Mouse (Mus musculus): ENCODE measurements around the gene Tdp1. TPM values are rescaled to one million over a fixed set of nuclear protein-coding genes. Genes with fewer than 3 reads are reported as not detected.
A peak's percentile ranks its signal among the peaks of the same experiment; 100 is the strongest.

Gene Tdp1
- total RNA-seq (2021), result 10 to 100 TPM; 34.9 to 36.4 TPM
- long read RNA-seq, transcript Tdp1-207 (16 exons, 2,036 nt), result major isoform, 15 of 27 reads
- long read RNA-seq, partial matches to known transcripts, result 2 of 27 reads
- long read RNA-seq, other reads (novel, unspliced or antisense), result 7 of 27 reads

- DNase-seq (ENCODE audit: low spot score in 2 of 2), result peak; percentile 87 to 94
Measured at GRCm38 (mm10) chr12:99884269-99885261, at the start of gene Tdp1, which contains the start of gene Efcab11. Tdp1 (plus strand) TSS chr12:99884517. Efcab11 (minus strand) TSS chr12:99884439.

GRCm38 (mm10) chr12:99836404-99837131, 47.7 kb upstream of the Tdp1 start:
- DNase-seq (ENCODE audit: low spot score in 2 of 2), result peak; percentile 38 to 49

- DNase-seq (ENCODE audit: low spot score in 2 of 2), result no peak
Measured at GRCm38 (mm10) chr12:99837528-99837927, 46.8 kb upstream of the Tdp1 start.

- no peak for DNase-seq (ENCODE audit: low spot score in 2 of 2)
Measured at GRCm38 (mm10) chr12:99838109-99838508, 46.2 kb upstream of the Tdp1 start.

GRCm38 (mm10) chr12:99838703-99839102, 45.6 kb upstream of the Tdp1 start:
- peak in 1 of 2 experiments; percentile 27 for DNase-seq (ENCODE audit: low spot score in 2 of 2)

GRCm38 (mm10) chr12:99844951-99845350, 39.4 kb upstream of the Tdp1 start:
- DNase-seq (ENCODE audit: low spot score in 2 of 2), result no peak

- no peak for DNase-seq (ENCODE audit: low spot score in 2 of 2)
Measured at GRCm38 (mm10) chr12:99849996-99850395, 34.3 kb upstream of the Tdp1 start.

- DNase-seq (ENCODE audit: low spot score in 2 of 2), result no peak
Measured at GRCm38 (mm10) chr12:99853323-99854258, 30.7 kb upstream of the Tdp1 start.

GRCm38 (mm10) chr12:99856011-99856410, 28.3 kb upstream of the Tdp1 start:
- no peak for DNase-seq (ENCODE audit: low spot score in 2 of 2)

- DNase-seq (ENCODE audit: low spot score in 2 of 2), result no peak
Measured at GRCm38 (mm10) chr12:99858664-99859063, 25.7 kb upstream of the Tdp1 start.

- DNase-seq (ENCODE audit: low spot score in 2 of 2), result no peak
Measured at GRCm38 (mm10) chr12:99859391-99860100, 24.8 kb upstream of the Tdp1 start.

GRCm38 (mm10) chr12:99860981-99861380, 23.3 kb upstream of the Tdp1 start:
- DNase-seq (ENCODE audit: low spot score in 2 of 2), result no peak

- DNase-seq (ENCODE audit: low spot score in 2 of 2), result no peak
Measured at GRCm38 (mm10) chr12:99864613-99865012, 19.7 kb upstream of the Tdp1 start.

GRCm38 (mm10) chr12:99868821-99869220, 15.5 kb upstream of the Tdp1 start:
- no peak for DNase-seq (ENCODE audit: low spot score in 2 of 2)

GRCm38 (mm10) chr12:99873443-99873842, 10.9 kb upstream of the Tdp1 start:
- DNase-seq (ENCODE audit: low spot score in 2 of 2), result no peak

- DNase-seq (ENCODE audit: low spot score in 2 of 2), result no peak
Measured at GRCm38 (mm10) chr12:99874609-99875008, 9.7 kb upstream of the Tdp1 start.

GRCm38 (mm10) chr12:99883000-99883712, 1.2 kb upstream of the Tdp1 start:
- DNase-seq (ENCODE audit: low spot score in 2 of 2), result peak; percentile 85 to 87

GRCm38 (mm10) chr12:99883713-99884105, 608 bp upstream of the Tdp1 start:
- DNase-seq (ENCODE audit: low spot score in 2 of 2), result no peak

GRCm38 (mm10) chr12:99885282-99885901, 1.1 kb downstream of the Tdp1 start:
- DNase-seq (ENCODE audit: low spot score in 2 of 2), result no peak

Measured in layer of hippocampus, postnatal 10 days (tissue).